Mouse (Mus musculus): Measurements from ENCODE around the gene Alpl.

- TF ChIP-seq GATA1 (IDR thresholded peaks at IDR 0.05; ENCODE audit: low read length) (no peak), TAL1 (IDR thresholded peaks at IDR 0.05; ENCODE audit: low read length) (no peak)
Measured at GRCm38 (mm10) chr4:137768831-137769230, 27.4 kb downstream of the Alpl start.

Data from erythroblast, embryonic 14.5 days (primary cell).